Mouse (Mus musculus): ENCODE measurements around the gene Gpr25.

GRCm38 (mm10) chr1:136222386-136222785 is 38.3 kb downstream of the Gpr25 start:
- no peak for TF ChIP-seq CTCF (IDR thresholded peaks at IDR 0.05)
- TF ChIP-seq POLR2A (IDR thresholded peaks at IDR 0.05; ENCODE audit: insufficient read depth, low read depth, low read length), result no peak
- TF ChIP-seq EP300 (IDR thresholded peaks at IDR 0.05; ENCODE audit: insufficient read depth, low read depth, low read length), result no peak
